Mouse (Mus musculus): ENCODE data around the gene Nnat.

DNA sequence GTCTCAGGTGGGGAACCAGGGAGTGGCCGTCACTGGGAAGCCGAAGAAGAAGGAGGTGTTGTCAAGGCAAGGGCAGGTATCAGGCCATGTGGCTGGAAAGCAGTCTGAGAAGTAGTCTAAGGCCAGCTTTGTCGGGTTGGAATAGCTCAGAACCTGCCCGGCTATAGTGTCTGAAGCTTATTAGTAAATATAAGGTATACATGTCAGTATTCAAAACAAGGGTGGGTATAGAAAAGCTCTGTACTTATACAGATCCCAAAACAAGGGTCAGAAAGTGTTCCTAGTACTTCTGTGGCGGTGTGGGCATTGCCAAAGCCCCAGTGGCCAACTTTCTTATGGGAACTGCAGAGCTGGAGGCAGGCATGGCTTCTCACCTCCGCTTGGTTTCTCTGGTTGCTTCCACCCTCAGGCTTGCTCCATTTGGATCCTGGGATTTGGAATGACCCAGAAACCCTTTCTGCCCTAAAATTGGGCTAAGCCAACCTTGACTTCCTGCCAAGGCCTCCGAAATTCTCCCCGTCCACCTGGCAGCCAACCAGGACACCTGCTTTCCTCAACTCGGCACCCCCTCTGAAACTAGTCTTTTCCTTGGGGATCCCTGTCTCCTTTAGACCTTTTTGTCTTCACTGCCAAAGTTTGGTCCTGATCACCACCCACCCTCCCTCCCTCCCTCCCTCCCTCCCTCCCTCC, 10.1 kb downstream of the Nnat start:
- TF ChIP-seq EP300 (IDR thresholded peaks at IDR 0.05; ENCODE audit: low read depth) (no peak), CTCF (IDR thresholded peaks at IDR 0.05; ENCODE audit: low read depth) (no peak)

All from liver, embryonic 14.5 days (tissue).